Mouse (Mus musculus) midbrain, embryonic 16.5 days (tissue): Measurements from ENCODE around the gene Cdk8. TPM values are rescaled to one million over a fixed set of nuclear protein-coding genes. Genes with fewer than 3 reads are reported as not detected.

ENCODE experiments used
- ATAC-seq: fragments of 200-750 bp; cut with Nextera tagmentation; 2 replicates; pipeline ENCODE4 v1.8.0; 2017; ENCODE audit warnings: moderate TSS enrichment
- H3K27ac ChIP-seq: fragments of 300-500 bp; sonication (generic); 2 replicates; pipeline ENCODE4 v1.5.1; 2014; ENCODE audit warnings: mild to moderate bottlenecking, low read length, mixed read lengths
- H3K27me3 ChIP-seq: fragments of 300-500 bp; sonication (generic); 2 replicates; pipeline ENCODE4 v1.6.1; 2014; ENCODE audit warnings: low read depth, low read length, mixed read lengths; ENCODE audit not compliant: control insufficient read depth, insufficient read depth
- H3K36me3 ChIP-seq: fragments of 300-500 bp; sonication (generic); 2 replicates; pipeline ENCODE4 v1.6.1; 2014; ENCODE audit warnings: mild to moderate bottlenecking, low read length, moderate library complexity, mixed read lengths; ENCODE audit not compliant: control insufficient read depth, insufficient read depth
- H3K4me1 ChIP-seq: fragments of 300-500 bp; sonication (generic); 2 replicates; pipeline ENCODE4 v1.6.1; 2014; ENCODE audit warnings: mild to moderate bottlenecking, low read length, mixed read lengths; ENCODE audit not compliant: control insufficient read depth, insufficient read depth
- H3K4me2 ChIP-seq: fragments of 300-500 bp; sonication (generic); 2 replicates; pipeline ENCODE4 v1.6.1; 2014; ENCODE audit warnings: mild to moderate bottlenecking, low read length, mixed read lengths
- H3K4me3 ChIP-seq: fragments of 300-500 bp; sonication (generic); 2 replicates; pipeline ENCODE4 v1.5.1; 2014; ENCODE audit warnings: low read depth, mild to moderate bottlenecking, low read length, moderate library complexity, mixed read lengths
- H3K9ac ChIP-seq: fragments of 300-500 bp; sonication (generic); 2 replicates; pipeline ENCODE4 v1.6.1; 2014; ENCODE audit warnings: low read depth, low read length, mixed read lengths
- H3K9me3 ChIP-seq: fragments of 300-500 bp; sonication (generic); replicated peaks from 2 replicates; pipeline ENCODE4 v1.6.1; 2014; ENCODE audit warnings: mild to moderate bottlenecking, low read length, mixed read lengths; ENCODE audit not compliant: control insufficient read depth, poor library complexity, severe bottlenecking
- WGBS: fragments of 180-500 bp; shearing (Covaris S2); extraction: QIAGEN DNeasy Blood & Tissue Kit; methylation state at CpG from one replicate; pipeline ENCODE4 v1.1.7; 2014; 5-methylcytosine and 5-hydroxymethylcytosine counted together
- polyA plus RNA-seq: library from polyadenylated mRNA; unstranded; fragments of >200 nt; fragmentation: Nextera tagmentation; extraction: Ambion mirVana; gene quantifications from 2 replicates; pipeline ENCODE4 v1.2.1, GENCODE M21; 2015

The Cdk8 gene
- polyA plus RNA-seq, 1 experiment from 2014 or later: 17.5 TPM

- no peaks in the 10 kb centered on the region for H3K9me3 ChIP-seq
- 44% methylated on average over 7 of the region's 7 CpGs for WGBS
- H3K4me2 ChIP-seq: peak overlapping the region; percentile 6; the same call in 1 of the 2 replicates
- peak; percentile 73 for ATAC-seq
- H3K4me3 ChIP-seq: no peak overlapping the region
- no peaks in the 10 kb centered on the region for H3K27me3 ChIP-seq
- H3K36me3 ChIP-seq: no peaks in the 10 kb centered on the region
- H3K27ac ChIP-seq: peak overlapping the region; percentile 68
- no peak overlapping the region for H3K9ac ChIP-seq
- peaks cover 5% of the 10 kb centered on the region for H3K4me1 ChIP-seq
Observed at GRCm38 (mm10) chr5:146332541-146332940, 101.5 kb downstream of the Cdk8 start.

DNA sequence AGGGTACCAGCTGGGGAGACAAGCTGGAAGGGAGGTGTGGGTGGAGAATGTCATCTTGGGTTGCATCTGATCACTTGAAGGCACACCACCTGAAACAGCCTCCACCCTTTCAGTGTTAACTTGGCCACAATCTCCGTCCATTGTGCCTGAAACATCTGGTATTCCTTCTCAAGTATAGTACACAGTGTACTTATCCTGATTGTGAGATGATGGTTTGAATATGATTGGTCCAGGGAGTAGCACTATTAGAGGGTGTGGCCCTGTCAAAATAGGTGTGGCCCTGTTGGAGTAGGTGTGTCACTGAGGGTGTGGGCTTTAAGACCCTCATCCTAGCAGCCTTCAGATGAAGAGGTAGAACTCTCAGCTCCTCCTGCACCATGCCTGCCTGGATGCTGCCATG lies 103.4 kb downstream of the Cdk8 start:
- WGBS: 86% methylated on average over 1 of the region's 1 CpGs
- Histone ChIP-seq H3K4me1 (peaks cover 5% of the 10 kb centered on the region), H3K9ac (no peak overlapping the region), H3K27me3 (no peaks in the 10 kb centered on the region), H3K9me3 (no peaks in the 10 kb centered on the region), H3K4me2 (no peak overlapping the region), H3K4me3 (no peak overlapping the region), H3K36me3 (no peaks in the 10 kb centered on the region), H3K27ac (no peak overlapping the region)
- no peak for ATAC-seq

GRCm38 (mm10) chr5:146338064-146338463 lies 107.0 kb downstream of the Cdk8 start:
- Histone ChIP-seq H3K4me3 (no peak overlapping the region), H3K4me1 (no peaks in the 10 kb centered on the region), H3K36me3 (no peaks in the 10 kb centered on the region), H3K4me2 (no peak overlapping the region), H3K9me3 (no peaks in the 10 kb centered on the region), H3K27me3 (no peaks in the 10 kb centered on the region), H3K9ac (no peak overlapping the region), H3K27ac (no peak overlapping the region)
- no peak for ATAC-seq
- WGBS: 53% methylated on average over 9 of the region's 9 CpGs

- Histone ChIP-seq H3K4me3 (no peak overlapping the region), H3K27ac (no peak overlapping the region), H3K36me3 (no peaks in the 10 kb centered on the region), H3K4me1 (no peaks in the 10 kb centered on the region), H3K27me3 (no peaks in the 10 kb centered on the region), H3K9me3 (no peaks in the 10 kb centered on the region), H3K9ac (no peak overlapping the region), H3K4me2 (no peak overlapping the region)
- ATAC-seq: no peak
- WGBS: 85% methylated on average over 4 of the region's 4 CpGs
Observed at GRCm38 (mm10) chr5:146340037-146340436, 109.0 kb downstream of the Cdk8 start.

- no peaks in the 10 kb centered on the region for H3K36me3 ChIP-seq
- H3K9ac ChIP-seq: no peak overlapping the region
- no peaks in the 10 kb centered on the region for H3K4me1 ChIP-seq
- ATAC-seq: no peak
- H3K9me3 ChIP-seq: no peaks in the 10 kb centered on the region
- H3K27me3 ChIP-seq: no peaks in the 10 kb centered on the region
- no peak overlapping the region for H3K4me2 ChIP-seq
- no peak overlapping the region for H3K27ac ChIP-seq
- H3K4me3 ChIP-seq: no peak overlapping the region
- WGBS: 88% methylated on average over 12 of the region's 12 CpGs
Observed at GRCm38 (mm10) chr5:146344911-146345686, 114.1 kb downstream of the Cdk8 start.

DNA sequence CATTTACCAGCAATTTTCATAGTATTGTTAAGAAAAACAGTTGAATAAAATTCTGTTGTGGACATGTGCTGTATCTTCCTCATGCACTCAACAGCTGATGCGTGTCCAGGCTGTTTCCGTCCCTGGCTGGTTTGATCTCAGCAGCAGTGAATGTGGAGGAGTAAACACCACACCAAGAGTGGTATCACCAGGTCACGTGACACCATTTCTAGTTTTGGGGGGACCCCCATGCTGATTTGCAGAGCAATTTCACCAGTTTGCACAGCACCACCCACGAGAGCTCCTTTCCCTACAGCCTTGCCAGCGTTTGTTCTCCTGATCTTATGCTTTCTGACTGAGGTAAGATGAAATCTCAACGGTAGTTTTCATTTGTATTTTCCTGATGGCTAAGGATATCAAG lies 116.1 kb downstream of the Cdk8 start:
- H3K27me3 ChIP-seq: no peaks in the 10 kb centered on the region
- H3K9me3 ChIP-seq: no peaks in the 10 kb centered on the region
- no peak overlapping the region for H3K27ac ChIP-seq
- no peaks in the 10 kb centered on the region for H3K36me3 ChIP-seq
- 87% methylated on average over 6 of the region's 6 CpGs for WGBS
- H3K4me1 ChIP-seq: no peaks in the 10 kb centered on the region
- ATAC-seq: no peak
- H3K4me2 ChIP-seq: no peak overlapping the region
- H3K4me3 ChIP-seq: no peak overlapping the region
- H3K9ac ChIP-seq: no peak overlapping the region

DNA sequence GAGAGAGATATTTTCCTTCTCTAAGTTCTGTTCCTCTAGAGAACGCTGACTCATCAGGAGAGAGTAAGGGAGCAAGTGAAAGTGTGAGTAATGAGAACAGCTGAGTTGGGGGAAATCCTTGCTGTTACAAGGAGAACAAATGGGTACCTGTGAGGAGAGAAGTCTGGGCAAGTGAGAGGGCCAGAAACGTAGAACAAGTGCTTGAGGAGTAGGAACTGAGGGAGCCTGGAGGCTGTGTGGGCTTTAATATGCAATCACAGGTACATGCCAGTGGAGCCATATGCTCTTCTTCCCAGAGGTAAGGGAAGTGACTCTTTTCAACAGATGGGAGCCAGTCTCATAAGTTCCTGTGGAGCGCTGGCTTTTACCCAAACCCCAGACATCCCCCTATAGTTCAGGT lies 118.2 kb downstream of the Cdk8 start:
- Histone ChIP-seq H3K9me3 (no peaks in the 10 kb centered on the region), H3K4me1 (no peaks in the 10 kb centered on the region), H3K4me2 (no peak overlapping the region), H3K36me3 (no peaks in the 10 kb centered on the region), H3K27me3 (no peaks in the 10 kb centered on the region), H3K4me3 (no peak overlapping the region), H3K27ac (no peak overlapping the region), H3K9ac (no peak overlapping the region)
- ATAC-seq: no peak
- WGBS: 80% methylated on average over 3 of the region's 3 CpGs

DNA sequence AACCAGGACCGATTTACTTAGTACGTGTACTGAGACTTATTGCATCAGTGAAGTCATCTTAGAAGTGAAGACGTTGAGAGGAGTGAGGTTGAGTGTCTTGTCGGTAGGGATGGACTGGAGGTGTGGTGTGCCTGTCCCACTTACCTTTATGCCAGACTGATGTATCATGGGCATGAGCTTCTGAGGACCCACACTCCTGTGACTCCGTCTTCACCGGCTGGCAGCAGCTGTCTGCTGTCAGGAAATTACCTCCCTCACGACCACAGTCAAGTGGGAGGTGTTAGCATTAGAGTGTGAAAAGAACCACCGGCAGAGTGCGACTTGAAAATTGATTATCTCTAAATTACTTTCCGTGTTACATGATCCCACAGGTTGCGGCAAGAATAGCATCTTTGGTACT lies 119.8 kb downstream of the Cdk8 start:
- Histone ChIP-seq H3K9ac (no peak overlapping the region), H3K9me3 (no peaks in the 10 kb centered on the region), H3K4me2 (no peak overlapping the region), H3K36me3 (no peaks in the 10 kb centered on the region), H3K27me3 (no peaks in the 10 kb centered on the region), H3K4me3 (no peak overlapping the region), H3K27ac (no peak overlapping the region), H3K4me1 (no peaks in the 10 kb centered on the region)
- no peak for ATAC-seq
- 85% methylated on average over 11 of the region's 11 CpGs for WGBS

GRCm38 (mm10) chr5:146352006-146352405 lies 121.0 kb downstream of the Cdk8 start:
- Histone ChIP-seq H3K4me3 (no peak overlapping the region), H3K4me2 (no peak overlapping the region), H3K9me3 (no peaks in the 10 kb centered on the region), H3K9ac (no peak overlapping the region), H3K27ac (no peak overlapping the region), H3K36me3 (no peaks in the 10 kb centered on the region), H3K4me1 (no peaks in the 10 kb centered on the region), H3K27me3 (no peaks in the 10 kb centered on the region)
- ATAC-seq: no peak
- 89% methylated on average over 7 of the region's 7 CpGs for WGBS
